Mouse (Mus musculus) thymus, adult 2 months (tissue): ENCODE measurements around the gene Wdr18. TPM values are rescaled to one million over a fixed set of nuclear protein-coding genes. Genes with fewer than 3 reads are reported as not detected.

Experiments used
- DNase-seq: peaks from one replicate; pipeline ENCODE4 v3.0.0; 2021
- H3K27ac ChIP-seq: fragments of 200-500 bp; 2 replicates; pipeline ENCODE4 v1.5.1; 2012; ENCODE audit warnings: low read length, control low read depth; ENCODE audit not compliant: control insufficient read depth, insufficient read depth
- H3K27me3 ChIP-seq: fragments of 200-500 bp; 2 replicates; pipeline ENCODE4 v1.6.1; 2012; ENCODE audit warnings: mild to moderate bottlenecking, low read length, moderate library complexity, mixed read lengths; ENCODE audit not compliant: control insufficient read depth, insufficient read depth
- H3K36me3 ChIP-seq: fragments of 200-500 bp; 2 replicates; pipeline ENCODE4 v1.6.1; 2012; ENCODE audit warnings: mild to moderate bottlenecking, low read length, moderate library complexity; ENCODE audit not compliant: control insufficient read depth, insufficient read depth
- H3K4me1 ChIP-seq: fragments of 200-500 bp; replicated peaks from 2 replicates; pipeline ENCODE4 v1.6.1; 2012; ENCODE audit warnings: low read length; ENCODE audit not compliant: control insufficient read depth, insufficient read depth
- H3K4me3 ChIP-seq: fragments of 200-500 bp; 2 replicates; pipeline ENCODE4 v1.5.1; 2012; ENCODE audit warnings: mild to moderate bottlenecking, low read length, control low read depth, moderate library complexity; ENCODE audit not compliant: control insufficient read depth, insufficient read depth
- CTCF ChIP-seq: fragments of 200-500 bp; IDR thresholded peaks from 2 replicates; pipeline ENCODE4 v1.5.1; 2012; ENCODE audit warnings: mild to moderate bottlenecking, control low read depth, low read length, moderate library complexity, borderline replicate concordance; ENCODE audit not compliant: control insufficient read depth, poor library complexity, insufficient read depth; ENCODE audit errors: extremely low read depth
- POLR2A ChIP-seq: fragments of 200-500 bp; IDR thresholded peaks from 2 replicates; pipeline ENCODE4 v1.6.1; 2012; ENCODE audit warnings: mild to moderate bottlenecking, low read length, control low read depth, moderate library complexity; ENCODE audit not compliant: control insufficient read depth, poor library complexity, insufficient read depth; ENCODE audit errors: extremely low read depth
- WGBS: fragments of 180-500 bp; shearing (Covaris S2); methylation state at CpG from one replicate; pipeline ENCODE4 v1.1.7; 2018; 5-methylcytosine and 5-hydroxymethylcytosine counted together
- polyA plus RNA-seq: library from polyadenylated mRNA; depleted of rRNA; stranded (reverse); fragments of >200 nt; gene quantifications from 2 replicates; pipeline ENCODE4 v1.2.3, GENCODE M21; 2012

Gene Wdr18
- polyA plus RNA-seq, 1 experiment = 74.5 TPM

GRCm38 (mm10) chr10:79945507-79946234 is 14.3 kb upstream of the Wdr18 start:
- no peaks in the 10 kb centered on the region for H3K36me3 ChIP-seq
- H3K4me1 ChIP-seq = 0 out of 2 replicates have a peak, but pooled peaks cover under 1% of the 10 kb centered on the region
- no peak overlapping the region for H3K27ac ChIP-seq
- H3K27me3 ChIP-seq = no peaks in the 10 kb centered on the region
- no peak for DNase-seq
- 88% methylated on average over 16 of the region's 16 CpGs for WGBS
- TF ChIP-seq CTCF = no peak
- TF ChIP-seq POLR2A = no peak
- H3K4me3 ChIP-seq = no peak overlapping the region

DNA sequence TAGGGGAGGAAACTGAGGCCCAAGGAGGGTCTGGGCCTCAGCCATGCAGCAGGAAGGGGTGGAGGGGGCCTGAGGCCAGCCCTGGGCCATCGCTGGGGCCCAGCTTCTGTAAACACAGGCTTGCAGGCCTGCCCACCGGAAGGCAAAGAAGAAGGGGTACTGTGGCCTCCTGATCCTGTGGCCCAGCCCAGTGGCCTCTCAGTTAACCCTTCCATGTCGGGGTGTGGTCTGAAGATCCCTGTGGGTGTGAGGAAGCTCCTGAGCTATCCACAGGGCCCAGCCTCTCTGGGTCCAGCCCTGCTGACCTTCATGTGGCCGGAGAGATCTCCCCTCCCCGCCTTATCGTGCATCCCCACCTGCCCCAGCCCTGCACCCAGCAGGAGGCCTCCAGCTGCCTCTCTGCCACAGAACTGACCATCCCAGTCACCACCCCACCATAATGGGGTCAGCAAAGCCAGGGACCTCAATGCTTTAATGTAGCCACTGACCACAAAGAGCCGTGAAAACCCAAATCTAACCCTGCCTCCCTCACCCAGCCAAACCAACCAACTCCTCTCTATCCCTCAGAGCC is 13.1 kb upstream of the Wdr18 start:
- H3K27ac ChIP-seq = no peak overlapping the region
- H3K4me3 ChIP-seq = no peak overlapping the region
- 74% methylated on average over 7 of the region's 7 CpGs for WGBS
- no peak for DNase-seq
- TF ChIP-seq POLR2A (no peak), CTCF (no peak)
- H3K27me3 ChIP-seq = no peaks in the 10 kb centered on the region
- no peaks in the 10 kb centered on the region for H3K36me3 ChIP-seq
- no peaks in the 10 kb centered on the region for H3K4me1 ChIP-seq

DNA sequence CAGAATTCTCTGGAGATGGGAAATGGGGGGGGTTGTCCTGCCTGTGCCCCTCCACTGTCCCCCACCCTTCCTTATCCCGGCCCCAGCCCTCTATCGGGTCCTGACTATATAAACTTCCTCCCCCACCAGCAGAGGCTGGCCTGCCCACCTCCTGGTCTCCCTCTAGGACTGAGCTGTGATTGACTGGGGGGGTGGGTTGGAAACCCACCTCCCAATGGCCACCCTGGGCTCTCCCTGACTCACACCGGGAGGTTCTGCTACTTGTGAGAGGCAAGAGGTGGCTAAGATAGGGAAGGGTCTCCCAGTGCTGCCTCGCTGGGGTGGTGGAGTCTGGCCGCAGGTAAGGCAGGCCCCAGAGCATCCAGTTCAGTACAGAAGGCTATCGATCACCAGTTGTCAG is 12.4 kb upstream of the Wdr18 start:
- Histone ChIP-seq H3K27ac (no peak overlapping the region), H3K4me1 (no peaks in the 10 kb centered on the region), H3K4me3 (no peak overlapping the region), H3K27me3 (no peaks in the 10 kb centered on the region), H3K36me3 (no peaks in the 10 kb centered on the region)
- TF ChIP-seq POLR2A = no peak
- no peak for TF ChIP-seq CTCF
- DNase-seq = no peak
- WGBS = 89% methylated on average over 6 of the region's 6 CpGs

DNA sequence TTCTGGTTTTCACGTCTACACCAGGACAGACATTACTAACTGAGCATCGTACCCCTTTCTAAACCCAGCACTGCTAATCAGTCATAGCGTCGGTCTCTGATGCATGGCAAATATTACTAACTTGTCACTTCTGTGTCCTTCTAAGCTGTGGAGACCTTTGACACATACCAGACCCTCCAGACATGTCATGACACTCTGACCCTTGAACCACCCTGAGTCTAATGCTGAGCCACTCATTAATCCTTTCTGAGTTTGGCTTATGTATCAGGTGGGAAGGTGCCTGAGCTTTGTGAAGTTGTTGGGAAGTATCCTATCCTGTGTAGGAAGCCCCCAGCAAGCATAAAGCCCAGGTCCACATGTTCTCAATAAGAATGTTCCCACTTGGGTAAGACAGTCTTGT is 10.1 kb upstream of the Wdr18 start:
- no peak for TF ChIP-seq CTCF
- TF ChIP-seq POLR2A = no peak
- 96% methylated on average over 4 of the region's 4 CpGs for WGBS
- no peak overlapping the region for H3K4me3 ChIP-seq
- no peaks in the 10 kb centered on the region for H3K36me3 ChIP-seq
- H3K27ac ChIP-seq = no peak overlapping the region
- DNase-seq = no peak
- H3K4me1 ChIP-seq = no peaks in the 10 kb centered on the region
- no peaks in the 10 kb centered on the region for H3K27me3 ChIP-seq

GRCm38 (mm10) chr10:79950661-79951060 is 9.3 kb upstream of the Wdr18 start:
- no peak for DNase-seq
- no peaks in the 10 kb centered on the region for H3K4me1 ChIP-seq
- H3K27me3 ChIP-seq = no peaks in the 10 kb centered on the region
- no peak overlapping the region for H3K27ac ChIP-seq
- 97% methylated on average over 18 of the region's 18 CpGs for WGBS
- TF ChIP-seq CTCF (no peak), POLR2A (no peak)
- H3K4me3 ChIP-seq = no peak overlapping the region
- no peaks in the 10 kb centered on the region for H3K36me3 ChIP-seq

DNA sequence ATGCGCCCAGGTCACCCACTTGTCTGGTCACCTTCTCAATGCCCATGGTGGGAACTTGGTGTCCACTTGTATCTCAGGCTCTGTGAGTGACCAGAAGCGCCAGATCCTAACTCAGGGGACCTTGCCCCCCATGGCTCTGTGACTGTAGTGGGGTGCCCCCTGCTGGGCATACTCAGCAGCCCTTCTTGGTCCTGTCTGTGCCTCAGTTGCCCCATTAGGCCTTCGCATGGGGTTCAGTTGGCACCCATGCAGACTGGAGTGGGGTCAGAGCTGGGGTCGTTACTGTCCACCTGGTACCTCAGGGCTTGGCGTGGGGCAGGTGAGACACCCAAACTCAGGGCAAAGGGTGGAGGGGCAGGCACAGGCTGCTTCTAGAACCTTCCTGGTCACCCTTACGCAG is 6.0 kb upstream of the Wdr18 start:
- Histone ChIP-seq H3K27ac (no peak overlapping the region), H3K27me3 (no peaks in the 10 kb centered on the region), H3K4me3 (no peak overlapping the region), H3K4me1 (peaks cover 2% of the 10 kb centered on the region), H3K36me3 (no peaks in the 10 kb centered on the region)
- WGBS = 88% methylated on average over 6 of the region's 6 CpGs
- no peak for TF ChIP-seq POLR2A
- TF ChIP-seq CTCF = peak; percentile 79
- DNase-seq = peak; percentile 51

GRCm38 (mm10) chr10:79955691-79956090 is 4.3 kb upstream of the Wdr18 start:
- peaks cover 7% of the 10 kb centered on the region for H3K4me1 ChIP-seq
- WGBS = 93% methylated on average over 9 of the region's 9 CpGs
- no peak overlapping the region for H3K4me3 ChIP-seq
- H3K27me3 ChIP-seq = no peaks in the 10 kb centered on the region
- TF ChIP-seq POLR2A (no peak), CTCF (no peak)
- H3K27ac ChIP-seq = no peak overlapping the region
- H3K36me3 ChIP-seq = no peaks in the 10 kb centered on the region
- DNase-seq = no peak
